Mouse (Mus musculus): ENCODE data around the gene Sult4a1. TPM values are rescaled to one million over a fixed set of nuclear protein-coding genes. Genes with fewer than 3 reads are reported as not detected.

Sult4a1 gene
- 1.00 TPM for polyA plus RNA-seq (2017; shearing (Covaris generic))

DNA sequence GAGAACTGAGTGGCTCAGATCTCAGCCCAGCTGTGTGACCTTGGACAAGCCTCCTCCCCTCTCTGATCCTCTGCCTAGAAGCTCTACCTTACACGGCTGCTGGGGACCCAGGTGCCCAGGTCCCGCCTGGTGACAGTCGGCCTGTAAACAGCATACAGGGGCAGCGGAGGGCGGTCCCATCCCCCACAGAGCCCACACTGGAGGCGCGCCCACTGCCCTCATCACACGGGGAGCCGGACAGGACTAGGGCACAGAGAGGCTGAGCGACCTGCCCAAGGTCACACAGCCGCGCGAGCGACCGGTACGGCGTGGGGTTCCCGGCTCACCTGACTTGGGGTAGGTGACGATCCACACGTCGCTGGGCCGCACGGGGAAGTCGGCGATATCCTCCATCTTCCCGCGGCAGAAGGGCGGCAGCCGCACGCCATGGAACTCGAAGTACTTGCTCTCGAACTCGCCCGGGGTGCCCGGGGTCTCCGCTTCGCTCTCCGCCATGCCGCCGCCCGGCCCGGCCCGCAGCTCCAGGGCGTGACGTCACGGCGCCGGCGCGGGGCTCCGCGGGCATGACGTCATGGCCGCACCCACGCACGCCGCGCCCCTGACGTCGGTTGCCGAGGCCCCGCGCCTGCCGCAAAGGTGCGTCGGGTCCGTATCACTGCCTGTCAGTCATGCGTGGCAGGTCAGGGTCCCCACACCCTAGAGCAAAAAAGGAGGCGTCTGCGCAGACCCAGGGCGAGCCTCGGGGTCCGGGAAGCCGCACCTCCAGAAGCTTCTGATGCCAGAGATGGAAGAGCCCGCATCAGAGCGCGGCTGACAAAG lies at the start of gene Sult4a1:
TSS of gene Sult4a1 (minus strand) at position 650 of the 819 bp plus-strand sequence.

DNA sequence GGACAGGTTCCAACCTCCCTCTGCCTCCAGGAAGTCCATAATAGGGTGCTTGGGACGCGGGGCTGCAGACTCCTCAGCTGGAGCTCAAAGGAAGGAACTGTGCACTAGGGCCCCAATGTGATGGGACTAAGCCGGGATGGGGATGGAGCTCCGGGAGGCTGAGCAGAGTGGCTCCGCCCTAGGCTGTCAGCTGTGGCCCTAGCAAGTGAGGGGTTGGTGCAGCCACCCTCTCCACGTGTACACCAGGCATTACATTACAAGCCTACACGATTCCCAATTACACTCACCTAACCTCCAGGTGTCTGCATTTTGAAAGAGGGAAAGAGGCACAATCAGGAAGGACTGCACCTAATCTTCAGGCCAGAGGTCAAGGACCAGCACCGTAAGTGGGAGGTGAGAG lies 17.5 kb upstream of the Sult4a1 start, which contains the start of gene Pnpla5:
TSS of gene Pnpla5 (minus strand) at position 101 of the 400 bp plus-strand sequence.

DNA sequence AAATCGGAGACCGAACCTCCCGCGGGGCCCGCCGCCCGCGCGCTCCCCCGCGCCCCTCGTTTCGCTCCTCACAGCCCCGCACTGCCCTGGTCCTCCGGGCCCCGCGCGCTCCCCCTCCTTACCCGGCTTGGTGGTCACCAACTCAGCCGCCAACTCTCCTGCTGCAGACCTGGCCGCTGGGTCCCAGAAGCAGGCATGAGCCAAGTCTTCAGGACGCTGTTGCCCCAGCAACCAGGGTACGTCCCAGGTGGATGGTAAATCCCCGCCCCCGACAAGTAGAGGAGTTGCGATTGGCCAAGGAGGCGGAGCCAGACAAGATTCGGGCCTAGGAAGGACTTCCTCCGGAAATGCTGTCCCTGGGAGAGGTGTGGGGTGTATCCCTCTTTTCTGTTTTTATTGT lies 40.4 kb downstream of the Sult4a1 start, which contains the start of gene Efcab6:
TSS of gene Efcab6 (minus strand) at position 240 of the 400 bp plus-strand sequence.

Other genes with a start within 250 kb of the Sult4a1 start
- gene Efcab6, start 40.4 kb downstream of the Sult4a1 start, polyA plus RNA-seq (2017; shearing (Covaris generic)), result not detected
- not detected for gene Pnpla5, start 17.4 kb upstream of the Sult4a1 start, polyA plus RNA-seq (2017; shearing (Covaris generic))
- gene Pnpla3, start 62.1 kb upstream of the Sult4a1 start, polyA plus RNA-seq (2017; shearing (Covaris generic)), result 2.6 TPM
- gene Samm50, start 86.5 kb upstream of the Sult4a1 start, polyA plus RNA-seq (2017; shearing (Covaris generic)), result 90.2 TPM
- gene Parvb, start 126.3 kb upstream of the Sult4a1 start, polyA plus RNA-seq (2017; shearing (Covaris generic)), result not detected
- 68.0 TPM for gene Parvg, start 218.3 kb upstream of the Sult4a1 start, polyA plus RNA-seq (2017; shearing (Covaris generic))

Data from effector memory CD4-positive, alpha-beta T cell, adult 5 months (primary cell).